Comparison of ENCODE assay signal across 12 mouse cellular contexts in genomic region chr7:117475106-117475505, GRCm38 (mm10).
"Had no signal": no experiment of that assay in that cellular context is flagged by ENCODE, and none has a peak within 500 bp of the region (broad histone marks: within the 10 kb centered on the region; RNA-seq: fewer than 3 reads in every experiment).

No protein-coding gene starts in this region.

- H3K27ac ChIP-seq: left cerebral cortex, adult 2 months; limb, embryonic 15.5 days; liver, embryonic 13.5 days; midbrain, embryonic 13.5 days; stomach, postnatal 0 days had no signal

- H3K27me3 ChIP-seq: limb, embryonic 15.5 days; liver, embryonic 13.5 days had no signal

- H3K4me2 ChIP-seq: limb, embryonic 15.5 days; liver, embryonic 13.5 days; midbrain, embryonic 13.5 days had no signal

- H3K9ac ChIP-seq: limb, embryonic 15.5 days; liver, embryonic 13.5 days; midbrain, embryonic 13.5 days had no signal

- H3K4me1 ChIP-seq: liver, embryonic 13.5 days had no signal

- DNase-seq: kidney, adult 9 months; kidney, postnatal 14 days; liver, embryonic 13.5 days; lung, adult 18-20 months; lung, postnatal 4 days; right cerebral cortex, adult 18-20 months; right cerebral cortex, postnatal 25 days; thymus, postnatal 4 days had no signal

- H3K36me3 ChIP-seq: limb, embryonic 15.5 days; liver, embryonic 13.5 days; midbrain, embryonic 13.5 days had no signal

- ATAC-seq: midbrain, embryonic 13.5 days had no signal

- H3K9me3 ChIP-seq: limb, embryonic 15.5 days; liver, embryonic 13.5 days; midbrain, embryonic 13.5 days had no signal

- H3K4me3 ChIP-seq: left cerebral cortex, adult 2 months; limb, embryonic 15.5 days; liver, embryonic 13.5 days; midbrain, embryonic 13.5 days had no signal
